Mouse (Mus musculus) embryonic facial prominence, embryonic 14.5 days (tissue): ENCODE measurements around the gene Armh3. TPM values are rescaled to one million over a fixed set of nuclear protein-coding genes. Genes with fewer than 3 reads are reported as not detected.
"Not testable (repeated sequence)": the region's sequence is repeated elsewhere in the genome, so short reads cannot be mapped to it uniquely, and the experiment has no call there.

Experiments used
- ATAC-seq: fragments of 200-750 bp; cut with Nextera tagmentation; 2 replicates; pipeline ENCODE4 v1.8.0; 2017; ENCODE audit warnings: low read depth, moderate number of reproducible peaks, moderate TSS enrichment
- DNase-seq: peaks from one replicate; pipeline ENCODE4 v3.0.0-alpha.2; 2015; ENCODE audit warnings: low spot score
- H3K27ac ChIP-seq: fragments of 300-500 bp; sonication (generic); replicated peaks from 2 replicates; pipeline ENCODE4 v1.5.1; 2014; ENCODE audit warnings: low read depth, mild to moderate bottlenecking, low read length, moderate library complexity
- H3K27me3 ChIP-seq: fragments of 300-500 bp; sonication (generic); replicated peaks from 2 replicates; pipeline ENCODE4 v1.6.1; 2014; ENCODE audit warnings: low read length; ENCODE audit not compliant: control insufficient read depth, insufficient read depth
- H3K36me3 ChIP-seq: fragments of 300-500 bp; sonication (generic); 2 replicates; pipeline ENCODE4 v1.6.1; 2014; ENCODE audit warnings: low read length, mixed read lengths; ENCODE audit not compliant: control insufficient read depth, insufficient read depth
- H3K4me1 ChIP-seq: fragments of 300-500 bp; sonication (generic); 2 replicates; pipeline ENCODE4 v1.6.1; 2014; ENCODE audit warnings: antibody characterized with exemption, low read length; ENCODE audit not compliant: control insufficient read depth, insufficient read depth
- H3K4me2 ChIP-seq: fragments of 300-500 bp; sonication (generic); 2 replicates; pipeline ENCODE4 v1.6.1; 2014; ENCODE audit warnings: low read depth, mild to moderate bottlenecking, low read length, moderate library complexity, mixed read lengths
- H3K4me3 ChIP-seq: fragments of 300-500 bp; sonication (generic); 2 replicates; pipeline ENCODE4 v1.5.1; 2014; ENCODE audit warnings: low read depth, mild to moderate bottlenecking, low read length
- H3K9ac ChIP-seq: fragments of 300-500 bp; sonication (generic); 2 replicates; pipeline ENCODE4 v1.6.1; 2014; ENCODE audit warnings: low read depth, mild to moderate bottlenecking, low read length, moderate library complexity, mixed read lengths
- H3K9me3 ChIP-seq: fragments of 300-500 bp; sonication (generic); 2 replicates; pipeline ENCODE4 v1.6.1; 2016; ENCODE audit warnings: low read length; ENCODE audit not compliant: control insufficient read depth
- WGBS: fragments of 180-500 bp; shearing (Covaris S2); extraction: QIAGEN DNeasy Blood & Tissue Kit; methylation state at CpG from one replicate; pipeline ENCODE4 v1.1.7; 2014; 5-methylcytosine and 5-hydroxymethylcytosine counted together
- polyA plus RNA-seq: library from polyadenylated mRNA; unstranded; fragments of >200 nt; fragmentation: Nextera tagmentation; extraction: Ambion mirVana; gene quantifications from 2 replicates; pipeline ENCODE4 v1.2.1, GENCODE M21; 2014

Armh3 gene
- polyA plus RNA-seq, 1 experiment from 2014 or later, result 13.7 TPM

DNA sequence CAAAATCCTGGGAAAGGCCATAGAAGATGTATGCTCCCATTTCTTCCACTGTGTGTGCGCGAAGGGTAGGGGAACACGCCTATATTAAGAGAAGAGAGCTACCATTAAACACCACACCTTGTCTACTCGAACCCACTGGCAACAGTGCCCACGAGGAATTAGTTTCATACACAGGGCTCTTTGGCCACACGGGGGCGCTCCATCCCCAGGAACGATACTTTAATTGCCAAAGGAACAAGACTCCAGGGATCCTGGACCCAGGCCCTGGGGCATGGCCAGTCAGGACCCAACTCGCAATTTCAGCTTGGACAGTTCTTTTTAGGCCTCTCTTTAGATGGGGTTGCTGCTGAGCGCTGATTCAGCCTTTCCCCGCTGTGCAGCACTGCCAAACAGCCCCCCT lies 185.0 kb downstream of the Armh3 start:
- Histone ChIP-seq H3K27ac (no peak overlapping the region), H3K4me3 (no peak overlapping the region), H3K36me3 (no peaks in the 10 kb centered on the region; the same call in 1 of the 2 replicates), H3K4me2 (no peak overlapping the region), H3K4me1 (peaks cover 12% of the 10 kb centered on the region), H3K9ac (no peak overlapping the region), H3K27me3 (peaks cover 9% of the 10 kb centered on the region; the same call in 1 of the 2 replicates), H3K9me3 (no peaks in the 10 kb centered on the region)
- DNase-seq, result peak; percentile 64
- peak; percentile 36 for ATAC-seq
- WGBS, result 11% methylated on average over 11 of the region's 11 CpGs

DNA sequence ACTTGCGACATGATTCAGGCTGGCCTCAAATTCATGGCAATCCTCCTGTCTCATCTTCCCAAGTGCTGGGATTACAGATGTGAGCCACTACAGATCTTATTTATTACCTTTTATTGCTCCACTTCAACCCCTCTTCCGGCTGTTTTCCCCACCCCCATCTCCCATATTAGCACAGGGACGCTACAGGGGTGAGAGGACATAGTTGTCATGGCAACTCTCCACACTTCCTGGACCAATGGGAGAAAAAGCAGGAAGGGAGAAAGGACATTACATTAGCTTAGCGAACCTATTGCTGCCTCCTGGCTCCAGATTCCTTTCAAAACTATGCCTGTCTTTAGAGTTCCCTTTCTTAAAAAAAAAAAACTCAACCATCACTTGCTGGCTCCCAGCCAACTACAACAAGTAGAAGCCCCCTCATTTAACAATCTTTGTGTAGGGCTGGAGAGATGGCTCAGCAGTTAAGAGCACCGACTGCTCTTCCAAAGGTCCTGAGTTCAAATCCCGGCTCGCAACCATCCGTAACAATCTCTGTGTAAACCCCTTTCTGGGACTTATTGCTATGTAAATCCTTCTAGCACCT lies 185.5 kb downstream of the Armh3 start:
- ATAC-seq (no peak), DNase-seq (no peak)
- Histone ChIP-seq H3K27me3 (peaks cover 9% of the 10 kb centered on the region; the same call in 1 of the 2 replicates), H3K9me3 (no peaks in the 10 kb centered on the region), H3K4me2 (peak overlapping the region; percentile 35), H3K4me3 (peak overlapping the region; percentile 14; the same call in 1 of the 2 replicates), H3K27ac (no peak overlapping the region), H3K4me1 (peaks cover 12% of the 10 kb centered on the region), H3K36me3 (no peaks in the 10 kb centered on the region; the same call in 1 of the 2 replicates), H3K9ac (no peak overlapping the region)
- 19% methylated on average over 8 of the region's 8 CpGs for WGBS

DNA sequence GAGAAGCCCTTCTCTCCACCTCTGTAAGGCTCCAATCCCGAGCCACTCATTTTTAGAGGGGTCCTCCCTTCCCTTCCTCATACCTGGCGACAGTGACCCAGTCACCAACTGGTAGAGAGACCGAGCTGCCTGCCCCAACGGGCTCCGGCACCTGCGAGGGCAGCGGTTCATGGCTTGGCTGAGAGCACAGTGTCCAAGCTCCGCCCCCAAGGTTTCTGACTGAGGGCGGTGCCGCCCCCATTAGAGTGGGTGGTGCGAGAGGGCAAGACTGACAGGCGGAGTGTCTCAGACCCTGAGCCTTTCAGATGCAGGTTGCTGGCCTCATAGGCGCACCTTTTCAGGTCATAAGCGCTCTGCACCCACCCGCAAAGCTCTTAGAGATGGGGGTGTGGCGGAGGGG lies 186.2 kb downstream of the Armh3 start:
- H3K9ac ChIP-seq, result no peak overlapping the region
- WGBS, result under 1% methylated on average over 15 of the region's 16 CpGs
- peak overlapping the region; percentile 14; the same call in 1 of the 2 replicates for H3K4me3 ChIP-seq
- H3K27me3 ChIP-seq, result peaks cover 9% of the 10 kb centered on the region; the same call in 1 of the 2 replicates
- DNase-seq, result peak; percentile 35
- H3K36me3 ChIP-seq, result no peaks in the 10 kb centered on the region; the same call in 1 of the 2 replicates
- peaks cover 12% of the 10 kb centered on the region; the same call in 1 of the 2 replicates for H3K4me1 ChIP-seq
- peak; percentile 27; the same call in 1 of the 2 replicates for ATAC-seq
- no peak overlapping the region for H3K27ac ChIP-seq
- peak overlapping the region; percentile 35 for H3K4me2 ChIP-seq
- no peaks in the 10 kb centered on the region for H3K9me3 ChIP-seq

DNA sequence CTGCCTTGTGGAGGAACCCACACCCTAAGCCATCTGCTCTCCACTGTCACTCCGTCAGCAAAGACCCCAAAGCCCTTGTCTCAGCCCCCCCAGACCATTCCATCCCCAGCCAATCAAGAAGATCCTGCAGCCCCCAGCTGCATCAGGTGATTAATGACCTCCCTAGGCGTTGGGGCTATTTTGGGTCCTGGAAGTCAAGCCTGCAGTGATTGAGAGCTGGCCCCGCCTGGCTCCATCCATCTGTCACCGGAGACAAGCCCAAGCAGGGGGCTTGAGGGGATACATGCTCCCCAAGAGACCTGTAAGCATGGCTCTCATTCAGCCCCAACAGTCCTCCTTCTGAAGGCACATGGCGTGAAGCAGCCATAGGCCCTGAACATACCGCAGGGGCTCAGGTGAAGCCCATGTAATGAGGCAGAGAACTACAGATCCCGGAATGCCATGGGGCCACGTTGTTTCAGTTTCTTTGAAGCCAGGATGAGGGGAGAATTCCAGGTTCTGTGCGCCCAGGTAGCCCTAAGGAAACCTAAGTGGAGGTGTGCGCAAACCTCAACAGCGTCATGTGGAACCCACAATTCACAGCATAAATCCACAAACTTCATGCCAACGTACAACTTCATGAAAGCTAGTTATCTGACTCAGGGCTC lies 187.1 kb downstream of the Armh3 start:
- no peak overlapping the region for H3K4me2 ChIP-seq
- 66% methylated on average over 12 of the region's 12 CpGs for WGBS
- DNase-seq, result no peak

DNA sequence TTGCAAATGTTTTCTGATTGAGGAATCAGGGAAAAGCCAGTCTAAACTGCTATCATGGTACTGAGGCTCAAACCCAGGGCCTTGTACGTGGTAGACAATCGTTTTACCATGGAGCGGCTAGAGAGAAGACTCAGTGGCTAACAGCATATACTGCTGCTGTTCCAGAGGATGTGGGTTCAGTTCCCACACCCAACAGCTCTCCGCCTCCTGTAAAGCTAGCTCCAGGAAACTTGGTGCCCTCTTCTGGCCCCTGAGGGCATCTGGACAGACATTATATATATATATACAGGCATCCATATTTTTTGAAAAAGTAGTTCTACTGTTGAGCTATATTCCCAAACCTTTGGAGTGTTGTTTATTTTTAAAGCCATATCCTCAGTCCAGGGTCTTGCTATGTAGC lies 190.6 kb downstream of the Armh3 start:
- ATAC-seq (no peak), DNase-seq (no peak)
- no peak overlapping the region for H3K27ac ChIP-seq
- no peak overlapping the region for H3K9ac ChIP-seq
- 90% methylated on average over 4 of the region's 4 CpGs for WGBS
- H3K4me1 ChIP-seq, result no peaks in the 10 kb centered on the region
- no peak overlapping the region for H3K4me2 ChIP-seq
- no peaks in the 10 kb centered on the region for H3K36me3 ChIP-seq
- 0 out of 2 replicates have a peak, but pooled peaks cover 4% of the 10 kb centered on the region for H3K27me3 ChIP-seq
- H3K9me3 ChIP-seq, result no peaks in the 10 kb centered on the region
- no peak overlapping the region for H3K4me3 ChIP-seq

More for the DNA sequence above, 187.1 kb downstream of the Armh3 start:
- no peak overlapping the region for H3K9ac ChIP-seq
- no peaks in the 10 kb centered on the region for H3K36me3 ChIP-seq
- H3K4me3 ChIP-seq, result no peak overlapping the region
- peaks cover 8% of the 10 kb centered on the region; the same call in 1 of the 2 replicates for H3K4me1 ChIP-seq
- no peak overlapping the region for H3K27ac ChIP-seq
- H3K9me3 ChIP-seq, result no peaks in the 10 kb centered on the region
- no peak for ATAC-seq
- peaks cover 9% of the 10 kb centered on the region; the same call in 1 of the 2 replicates for H3K27me3 ChIP-seq

DNA sequence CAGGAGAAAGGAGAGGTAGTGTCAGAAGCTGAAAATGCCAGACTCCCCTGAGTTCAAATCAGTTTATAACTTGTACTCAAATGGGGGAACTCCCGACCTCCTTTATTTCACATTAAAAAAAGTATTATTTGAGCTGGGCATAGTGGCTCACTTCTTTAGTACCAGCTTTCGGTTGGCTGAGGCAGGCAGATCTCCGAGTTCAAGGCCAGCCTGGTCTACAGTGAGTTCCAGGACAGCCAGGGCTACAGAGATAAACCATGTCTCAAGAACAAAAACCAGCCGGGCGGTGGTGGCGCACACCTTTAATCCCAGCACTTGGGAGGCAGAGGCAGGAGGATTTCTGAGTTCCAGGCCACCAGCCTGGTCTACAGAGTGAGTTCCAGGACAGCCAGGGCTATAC lies 192.5 kb downstream of the Armh3 start:
- not testable (repeated sequence) for H3K4me1 ChIP-seq, H3K27me3 ChIP-seq, H3K9me3 ChIP-seq, DNase-seq, H3K4me3 ChIP-seq, ATAC-seq, H3K36me3 ChIP-seq, H3K27ac ChIP-seq, H3K9ac ChIP-seq, H3K4me2 ChIP-seq
- WGBS, result 94% methylated on average over 6 of the region's 6 CpGs

DNA sequence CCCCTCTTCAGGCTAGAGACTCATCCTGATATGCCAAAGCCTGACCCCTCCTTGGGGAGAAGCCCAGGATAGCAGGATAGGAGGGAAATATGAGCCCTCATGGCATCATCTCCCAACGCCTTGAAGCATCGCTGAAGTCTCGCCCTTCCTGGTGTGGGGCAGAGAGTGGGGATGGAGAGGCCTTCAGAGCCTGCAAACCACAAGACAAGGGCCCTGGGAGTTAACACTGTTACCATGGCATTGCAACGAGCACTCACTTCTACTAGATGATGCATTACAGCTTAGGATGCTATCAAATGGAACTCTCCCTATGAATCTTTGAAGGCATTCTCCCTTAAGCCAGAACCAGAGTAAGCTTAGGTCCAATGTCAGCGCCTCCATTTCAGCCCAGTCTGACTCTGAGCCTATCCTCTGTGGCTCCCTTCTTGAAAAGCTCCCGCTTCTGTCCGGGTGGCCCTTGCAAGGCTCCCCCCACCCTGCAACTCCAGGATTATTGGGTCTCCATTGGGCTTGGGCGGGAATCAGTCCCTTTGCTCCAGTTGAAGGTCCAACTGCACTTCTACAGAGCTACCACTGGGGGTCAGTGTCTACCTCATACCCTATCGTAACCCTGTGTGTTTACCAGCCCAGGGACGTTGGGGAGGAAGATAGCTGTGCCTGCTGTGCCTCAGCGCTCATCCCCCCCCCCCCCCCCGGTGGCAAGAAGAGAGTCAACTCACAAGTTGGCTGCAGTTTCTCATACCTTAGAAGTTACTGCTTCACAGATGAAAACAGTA lies 193.5 kb downstream of the Armh3 start:
- Histone ChIP-seq H3K4me3 (no peak overlapping the region), H3K27me3 (no peaks in the 10 kb centered on the region), H3K27ac (no peak overlapping the region), H3K9ac (no peak overlapping the region), H3K9me3 (no peaks in the 10 kb centered on the region), H3K4me1 (no peaks in the 10 kb centered on the region), H3K4me2 (no peak overlapping the region), H3K36me3 (no peaks in the 10 kb centered on the region)
- DNase-seq (peak; percentile 46), ATAC-seq (peak; percentile 67)
- 21% methylated on average over 11 of the region's 12 CpGs for WGBS

DNA sequence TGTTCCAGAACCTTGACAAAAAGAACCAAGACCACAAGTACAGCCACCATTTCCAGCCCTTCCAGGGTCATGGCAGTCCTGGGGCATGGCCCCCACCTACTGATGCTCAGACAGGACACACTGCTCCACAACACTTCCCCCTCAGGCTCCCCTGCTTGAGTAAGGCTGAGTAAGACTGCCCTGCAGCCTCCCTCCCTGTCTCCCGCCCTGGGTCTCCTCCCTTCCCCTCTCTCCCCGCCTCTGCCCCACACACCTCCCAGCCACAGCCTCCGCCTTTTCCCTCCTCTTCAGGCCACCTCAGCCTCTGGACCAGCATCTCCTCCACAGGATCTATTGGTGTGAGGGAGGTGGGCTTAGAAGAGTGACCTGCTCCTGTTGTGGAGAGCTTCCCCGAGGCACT lies 194.9 kb downstream of the Armh3 start:
- no peak for DNase-seq
- Histone ChIP-seq H3K27me3 (no peaks in the 10 kb centered on the region), H3K4me1 (no peaks in the 10 kb centered on the region), H3K36me3 (no peaks in the 10 kb centered on the region), H3K9ac (no peak overlapping the region), H3K4me2 (no peak overlapping the region), H3K4me3 (no peak overlapping the region), H3K27ac (no peak overlapping the region), H3K9me3 (no peaks in the 10 kb centered on the region)
- 19% methylated on average over 4 of the region's 4 CpGs for WGBS
- ATAC-seq, result no peak
